Mouse (Mus musculus) stomach, postnatal 0 days (tissue): ENCODE data around the gene Megf9.

Experiments used
- CTCF ChIP-seq: IDR thresholded peaks from 2 replicates; pipeline ENCODE4 v1.5.1; 2016; ENCODE audit warnings: antibody characterized with exemption, low read depth, mild to moderate bottlenecking, moderate library complexity
- EP300 ChIP-seq: optimal IDR thresholded peaks from 2 replicates; pipeline ENCODE3; 2016; ENCODE audit warnings: antibody characterized with exemption

DNA sequence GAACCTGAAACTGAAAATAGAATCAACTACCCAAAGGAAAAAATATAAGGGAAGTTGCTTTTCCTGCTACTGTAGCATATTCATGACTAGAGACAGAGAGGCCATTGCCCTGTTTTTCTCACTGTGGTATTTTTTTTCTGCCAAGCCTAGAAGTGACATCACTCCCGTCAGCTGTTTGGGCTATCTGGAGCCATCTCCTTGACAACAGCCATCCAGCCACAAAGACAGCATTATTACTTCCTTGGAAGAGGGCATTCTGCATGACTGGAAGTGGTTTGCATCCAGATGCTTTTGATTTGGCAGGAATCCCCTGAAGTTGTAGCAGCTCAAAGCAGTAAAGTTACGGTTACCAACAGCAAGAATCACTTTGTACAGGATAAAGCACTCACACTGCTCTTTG is 122.7 kb downstream of the Megf9 start:
- TF ChIP-seq EP300 (no peak), CTCF (no peak)
